Mouse (Mus musculus) layer of hippocampus, postnatal 25 days (tissue): ENCODE results near the gene Rnf207. TPM values are rescaled to one million over a fixed set of nuclear protein-coding genes. Genes with fewer than 3 reads are reported as not detected.

Experiments used
- DNase-seq, 2 experiments: peaks; one replicate each; pipeline ENCODE4 v3.0.0; 2022; ENCODE audit warnings: mixed read lengths in 2 of 2, low spot score in 1 of 2; ENCODE audit errors: extremely low spot score in 1 of 2
- total RNA-seq, 2 experiments: library from RNA; stranded (reverse); gene quantifications; 2 replicates each; pipeline ENCODE4 v1.2.3; 2021

Rnf207 gene
- total RNA-seq, 2 experiments from 2014 or later, result 2.6 to 5.8 TPM

GRCm38 (mm10) chr4:152296371-152296770, 22.4 kb downstream of the Rnf207 start:
- no peak for DNase-seq

- no peak for DNase-seq
These were observed 22.9 kb downstream of the Rnf207 start for GRCm38 (mm10) chr4:152295916-152296315.

DNA sequence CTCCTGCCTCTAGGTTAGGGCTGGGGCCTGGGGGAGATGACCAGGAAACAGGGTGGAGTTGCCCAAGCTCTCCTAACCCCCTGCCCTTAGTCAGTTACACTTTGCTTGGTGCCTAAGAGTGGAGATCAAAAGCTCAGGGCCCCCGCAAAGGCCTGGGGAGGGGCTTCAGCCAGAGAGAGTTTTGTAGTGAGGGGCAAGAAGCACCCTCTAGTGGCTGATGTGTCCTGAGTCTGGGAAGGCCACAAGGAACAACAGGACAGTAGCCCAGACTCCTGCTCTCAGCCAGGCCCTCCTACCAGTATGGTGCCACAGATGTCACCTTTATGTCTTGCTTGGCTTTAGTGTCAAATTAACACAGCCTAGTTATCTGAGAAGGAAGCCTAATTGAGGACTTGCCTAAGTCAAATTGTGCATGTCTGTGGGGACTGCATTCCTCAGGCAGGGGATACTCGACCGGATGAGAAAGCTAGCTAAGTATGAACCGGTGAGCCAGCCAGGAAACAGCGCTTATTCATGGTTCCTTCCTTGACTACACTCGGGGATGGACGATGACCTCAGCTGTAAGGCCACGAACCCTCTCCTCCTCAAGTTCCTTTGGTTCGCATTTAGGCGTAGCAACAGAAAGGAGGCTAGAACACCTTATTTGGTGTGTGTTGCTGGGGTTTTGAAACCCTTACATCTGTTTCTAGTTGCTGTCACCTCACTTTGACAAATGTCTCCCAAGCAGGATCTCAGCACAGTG, 24.4 kb downstream of the Rnf207 start:
- DNase-seq, result no peak

- no peak for DNase-seq
These were observed 26.6 kb downstream of the Rnf207 start for GRCm38 (mm10) chr4:152292102-152292765.

GRCm38 (mm10) chr4:152291562-152291961, 27.2 kb downstream of the Rnf207 start, which contains the start of gene Hes3:
Gene Hes3, minus strand, starts transcription at chr4:152291662.
- no peak for DNase-seq

- no peak for DNase-seq
These were observed 27.8 kb downstream of the Rnf207 start for GRCm38 (mm10) chr4:152290991-152291390.

DNA sequence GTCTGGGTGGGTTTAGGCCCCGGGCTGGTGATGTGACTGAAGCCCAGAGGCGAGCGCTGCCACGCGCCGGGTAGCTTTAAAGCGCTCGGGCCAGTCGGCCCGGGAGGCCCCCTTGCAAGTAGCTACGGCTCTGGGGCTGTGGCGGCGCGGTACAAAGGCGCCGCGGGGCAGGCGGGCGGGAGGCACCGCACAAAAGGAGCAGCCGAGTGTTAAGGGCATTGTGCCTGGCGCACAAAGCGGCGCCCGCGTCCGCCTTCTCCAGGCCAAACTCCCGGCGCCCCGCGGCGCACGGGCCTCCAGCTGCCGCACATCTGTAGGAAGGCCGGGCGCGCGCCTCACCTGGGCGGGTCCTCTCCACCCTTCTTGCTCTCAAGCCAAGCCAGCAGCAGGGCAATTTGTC, 28.4 kb downstream of the Rnf207 start:
- no peak for DNase-seq

GRCm38 (mm10) chr4:152288398-152288945, 30.3 kb downstream of the Rnf207 start:
- DNase-seq, result no peak

- no peak for DNase-seq
These were observed 31.3 kb downstream of the Rnf207 start for GRCm38 (mm10) chr4:152287317-152288120.

DNA sequence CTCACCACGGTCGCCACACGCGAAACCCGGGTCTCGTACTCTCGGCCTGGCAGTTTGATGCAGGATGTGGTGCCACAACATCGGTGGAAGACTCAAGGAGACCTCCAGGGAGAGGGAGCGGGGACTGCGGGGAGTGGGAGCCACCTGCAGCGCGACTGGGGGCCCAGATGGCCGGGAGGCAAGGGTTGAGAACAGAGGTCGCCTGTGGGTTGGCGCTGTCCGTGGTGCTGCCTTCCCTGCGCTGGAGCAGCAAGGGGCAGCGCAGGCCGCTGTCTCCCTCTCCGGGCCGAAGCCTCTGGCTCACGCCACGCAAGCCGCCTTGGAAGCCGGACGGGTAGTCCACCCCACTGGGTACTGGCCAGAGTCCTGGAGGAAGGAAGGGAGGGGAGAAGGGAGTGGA, 31.9 kb downstream of the Rnf207 start:
- DNase-seq, result peak in 1 of 2 experiments; percentile 57

DNA sequence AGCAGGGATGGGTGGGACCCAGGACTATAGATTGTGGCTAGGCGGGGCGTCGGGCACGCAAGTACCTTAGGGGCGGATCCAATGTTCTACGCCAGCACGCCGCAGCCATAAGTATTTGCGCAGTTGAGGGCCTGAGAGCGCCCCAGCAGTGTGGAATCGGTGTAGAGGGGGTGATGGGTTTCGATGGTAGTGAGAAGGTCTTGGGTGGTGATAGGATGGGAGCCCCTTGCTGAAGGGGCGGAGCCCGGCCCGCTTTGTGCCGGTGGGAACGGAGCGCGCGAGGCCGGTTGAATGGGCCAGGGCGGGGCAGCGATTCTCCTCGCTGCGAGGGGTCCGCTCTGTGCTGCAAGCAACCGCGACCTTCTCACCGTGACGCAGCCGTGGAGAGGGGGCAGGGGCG, 32.6 kb downstream of the Rnf207 start:
- no peak for DNase-seq

DNA sequence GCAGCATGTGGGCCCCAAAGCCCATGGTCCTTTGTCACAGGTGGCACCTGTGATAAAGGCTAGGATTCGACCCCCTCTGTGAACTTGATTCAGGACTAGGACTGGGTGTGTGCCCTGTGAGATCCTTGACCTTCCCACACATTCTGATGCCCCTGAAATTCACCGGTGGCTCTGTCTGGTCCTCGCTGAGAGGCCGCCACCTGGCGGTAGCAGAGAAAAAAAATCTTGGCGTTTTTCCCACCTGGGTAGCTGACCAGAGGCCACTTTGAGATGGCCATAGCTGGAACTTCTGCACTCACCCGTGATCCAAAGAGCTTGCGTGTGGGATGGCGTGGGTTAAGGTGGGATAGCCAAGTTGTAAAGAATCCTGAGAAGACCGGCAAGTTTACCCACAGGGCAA, 33.3 kb downstream of the Rnf207 start:
- DNase-seq, result no peak

DNA sequence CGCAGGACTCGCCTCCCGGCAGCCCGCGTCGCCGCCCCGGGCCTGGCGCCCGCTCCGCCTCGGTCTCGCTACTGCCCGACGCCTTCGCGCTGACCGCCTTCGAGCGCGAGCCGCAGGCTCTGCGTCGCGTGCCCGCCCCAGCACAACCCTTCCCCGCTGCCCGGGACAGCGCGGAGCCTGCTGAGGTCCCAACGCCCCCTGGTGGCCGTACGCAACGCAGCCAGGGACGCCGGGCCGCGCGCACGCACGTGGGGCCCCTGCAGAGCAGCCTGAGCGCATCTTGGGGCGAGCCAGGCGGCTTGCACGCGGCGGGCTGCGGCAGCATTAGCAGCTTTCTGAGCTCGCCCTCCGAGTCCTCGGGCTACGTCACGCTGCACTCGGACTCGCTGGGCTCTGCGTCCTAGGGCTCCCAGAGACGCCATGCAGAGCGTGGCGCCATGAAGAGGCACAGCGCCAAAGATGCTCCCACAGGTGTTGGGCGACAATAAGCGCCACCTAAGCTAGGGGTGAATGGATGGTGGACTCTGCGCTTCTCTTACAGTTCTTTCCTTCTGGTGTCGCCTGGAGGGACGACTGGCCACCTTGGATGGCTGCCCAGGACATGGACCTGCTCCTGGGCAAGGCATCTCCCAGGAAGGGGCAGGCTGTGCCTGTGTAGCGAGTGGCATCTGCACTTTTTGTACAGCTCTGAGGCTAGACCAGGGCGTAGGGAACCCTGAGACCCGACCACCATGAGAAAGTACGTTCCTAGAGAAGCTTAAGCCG, 35.4 kb downstream of the Rnf207 start:
- peak; percentile 81 to 88 for DNase-seq

- no peak for DNase-seq
These were observed 36.1 kb downstream of the Rnf207 start for GRCm38 (mm10) chr4:152282721-152283120.

- DNase-seq, result no peak
These were observed 37.2 kb downstream of the Rnf207 start for GRCm38 (mm10) chr4:152281601-152282000.

DNA sequence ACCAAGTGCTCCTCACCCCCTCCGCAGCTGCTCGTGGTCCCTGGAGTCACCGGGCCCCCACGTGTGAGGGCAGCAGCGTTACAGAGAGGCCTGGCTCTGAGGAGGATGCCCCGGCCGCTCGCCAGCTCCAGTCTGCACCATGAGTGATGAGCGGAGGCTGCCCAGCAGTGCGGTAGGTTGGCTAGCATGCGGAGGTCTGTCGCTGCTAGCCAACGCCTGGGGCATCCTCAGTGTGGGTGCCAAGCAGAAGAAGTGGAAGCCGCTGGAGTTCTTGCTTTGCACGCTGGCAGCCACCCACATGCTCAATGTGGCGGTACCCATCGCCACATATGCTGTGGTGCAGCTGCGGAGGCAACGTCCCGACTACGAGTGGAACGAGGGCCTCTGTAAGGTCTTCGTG, 39.8 kb downstream of the Rnf207 start:
- DNase-seq, result no peak

- DNase-seq, result no peak
These were observed 40.9 kb downstream of the Rnf207 start for GRCm38 (mm10) chr4:152277916-152278315.

DNA sequence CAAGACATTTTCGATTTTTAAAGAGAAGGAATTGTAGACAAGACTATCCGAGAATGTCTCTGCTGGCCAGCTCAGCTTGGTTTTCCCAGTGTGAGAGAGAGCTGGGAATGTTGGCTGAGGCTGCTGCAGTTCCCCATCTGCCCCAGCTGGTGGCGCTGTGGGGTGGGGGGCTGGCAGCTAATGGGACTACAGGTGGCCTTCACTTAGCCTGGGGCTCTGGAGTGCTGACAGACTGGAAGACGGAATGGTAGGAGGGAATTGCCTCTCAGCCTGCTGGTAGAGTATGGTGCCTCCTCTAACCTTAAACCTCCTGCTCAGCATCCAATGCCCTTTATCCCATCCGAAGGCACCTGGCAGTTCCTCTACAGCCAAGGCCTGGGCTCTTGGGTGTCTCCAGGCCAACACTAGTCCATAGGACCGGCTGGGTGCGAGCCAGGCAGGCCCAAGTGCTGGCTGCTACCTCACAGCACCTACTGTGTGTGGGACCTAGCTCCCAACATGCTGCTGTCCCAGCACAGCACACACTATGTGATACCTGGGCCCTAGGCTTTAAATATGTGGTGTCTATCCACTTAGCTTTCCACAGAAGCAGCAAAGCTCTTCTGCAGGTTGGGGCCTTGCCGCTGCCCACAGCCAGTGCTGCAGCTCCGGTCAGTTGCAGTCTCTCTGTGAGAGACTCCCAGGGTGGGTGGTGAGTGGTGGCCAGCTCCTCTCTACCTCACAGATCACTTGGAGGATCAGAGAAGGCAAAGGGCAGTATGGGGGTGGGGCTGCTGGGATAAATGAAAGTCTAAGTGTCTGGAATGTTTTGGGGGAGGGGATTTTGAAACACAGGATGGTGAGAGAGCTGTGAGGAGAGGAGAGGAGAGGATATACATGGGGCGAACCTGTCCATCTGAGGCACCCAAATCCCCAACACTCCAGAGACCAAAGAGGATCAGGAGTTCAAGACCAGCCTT, 42.1 kb downstream of the Rnf207 start:
- DNase-seq, result no peak

GRCm38 (mm10) chr4:152274681-152275131, 44.1 kb downstream of the Rnf207 start:
- no peak for DNase-seq
